Mouse (Mus musculus) lung, adult 2 months (tissue): ENCODE data around the gene Dupd1.

ENCODE experiments used
- CTCF ChIP-seq: fragments of 200-500 bp; IDR thresholded peaks from 2 replicates; pipeline ENCODE4 v1.5.1; 2011; ENCODE audit warnings: mild to moderate bottlenecking, low read length, control low read depth; ENCODE audit not compliant: insufficient read depth
- POLR2A ChIP-seq: fragments of 200-500 bp; IDR thresholded peaks from 2 replicates; pipeline ENCODE4 v1.6.1; 2011; ENCODE audit warnings: low read depth, mild to moderate bottlenecking, control low read depth, low read length, borderline replicate concordance; ENCODE audit errors: extremely low read depth

GRCm38 (mm10) chr14:21741314-21741713 lies 26.9 kb upstream of the Dupd1 start:
- TF ChIP-seq POLR2A: no peak
- TF ChIP-seq CTCF: no peak
